Mouse (Mus musculus): Measurements from ENCODE around the gene Prrt1. TPM values are rescaled to one million over a fixed set of nuclear protein-coding genes. Genes with fewer than 3 reads are reported as not detected.

The Prrt1 gene
- total RNA-seq (2021): 100 to 1,000 TPM; 248 to 266 TPM
- long read RNA-seq, experiment 1, transcript Prrt1-201 (4 exons, 1,940 nt): major isoform, 29 of 81 reads
- long read RNA-seq, experiment 1, partial matches to known transcripts: 35 of 81 reads
- long read RNA-seq, experiment 1, other reads (novel, unspliced or antisense): 14 of 81 reads
- long read RNA-seq, experiment 2, transcript Prrt1-201 (4 exons, 1,940 nt): major isoform, 45 of 116 reads
- long read RNA-seq, experiment 2, transcript Prrt1-202 (2 exons, 866 nt): minor isoform, 7 of 116 reads
- long read RNA-seq, experiment 2, partial matches to known transcripts: 34 of 116 reads
- long read RNA-seq, experiment 2, other reads (novel, unspliced or antisense): 30 of 116 reads

GRCm38 (mm10) chr17:34629221-34629751 is at the start of gene Prrt1:
Gene Prrt1 (plus strand): TSS chr17:34629533.
- peak in 1 of 2 experiments; percentile 76 for DNase-seq (ENCODE audit: low spot score in 2 of 2)

GRCm38 (mm10) chr17:34582528-34582927 is 46.8 kb upstream of the Prrt1 start:
- DNase-seq (ENCODE audit: low spot score in 2 of 2): no peak

GRCm38 (mm10) chr17:34583397-34583796 is 45.9 kb upstream of the Prrt1 start:
- no peak for DNase-seq (ENCODE audit: low spot score in 2 of 2)

- no peak for DNase-seq (ENCODE audit: low spot score in 2 of 2)
Observed at GRCm38 (mm10) chr17:34583819-34584218, 45.5 kb upstream of the Prrt1 start.

- DNase-seq (ENCODE audit: low spot score in 2 of 2): no peak
Observed at GRCm38 (mm10) chr17:34585121-34585520, 44.2 kb upstream of the Prrt1 start.

GRCm38 (mm10) chr17:34585877-34586771 is 43.2 kb upstream of the Prrt1 start:
- DNase-seq (ENCODE audit: low spot score in 2 of 2): no peak

GRCm38 (mm10) chr17:34586796-34587422 is 42.4 kb upstream of the Prrt1 start:
- DNase-seq (ENCODE audit: low spot score in 2 of 2): peak; percentile 86 to 92

GRCm38 (mm10) chr17:34587423-34587811 is 41.9 kb upstream of the Prrt1 start:
- DNase-seq (ENCODE audit: low spot score in 2 of 2): peak; percentile 97 to 99

- no peak for DNase-seq (ENCODE audit: low spot score in 2 of 2)
Observed at GRCm38 (mm10) chr17:34587814-34588213, 41.5 kb upstream of the Prrt1 start.

- no peak for DNase-seq (ENCODE audit: low spot score in 2 of 2)
Observed at GRCm38 (mm10) chr17:34588767-34589166, 40.6 kb upstream of the Prrt1 start.

GRCm38 (mm10) chr17:34589206-34589605 is 40.1 kb upstream of the Prrt1 start:
- no peak for DNase-seq (ENCODE audit: low spot score in 2 of 2)

- DNase-seq (ENCODE audit: low spot score in 2 of 2): no peak
Observed at GRCm38 (mm10) chr17:34589681-34590101, 39.6 kb upstream of the Prrt1 start, which contains the start of gene Gpsm3. Gene Gpsm3 (plus strand): TSS chr17:34589806.

GRCm38 (mm10) chr17:34590154-34590987 is 39.0 kb upstream of the Prrt1 start:
- peak in 1 of 2 experiments; percentile 10 for DNase-seq (ENCODE audit: low spot score in 2 of 2)

GRCm38 (mm10) chr17:34591029-34591993 is 38.0 kb upstream of the Prrt1 start, which contains the start of gene Pbx2:
Gene Pbx2 (plus strand): TSS chr17:34591266.
- DNase-seq (ENCODE audit: low spot score in 2 of 2): no peak

- peak; percentile 69 to 82 for DNase-seq (ENCODE audit: low spot score in 2 of 2)
Observed at GRCm38 (mm10) chr17:34591994-34592375, 37.3 kb upstream of the Prrt1 start.

- no peak for DNase-seq (ENCODE audit: low spot score in 2 of 2)
Observed at GRCm38 (mm10) chr17:34592581-34593549, 36.5 kb upstream of the Prrt1 start.

- no peak for DNase-seq (ENCODE audit: low spot score in 2 of 2)
Observed at GRCm38 (mm10) chr17:34593752-34594525, 35.4 kb upstream of the Prrt1 start.

All from layer of hippocampus, postnatal 14 days (tissue).